Mouse (Mus musculus): ENCODE measurements around the gene Patz1.

GRCm38 (mm10) chr11:3269241-3269640 lies 19.4 kb upstream of the Patz1 start:
- no peak for TF ChIP-seq CTCF (IDR thresholded peaks at IDR 0.05; ENCODE audit: control insufficient read depth, insufficient read depth, insufficient read length)
- no peak for TF ChIP-seq MAX (IDR thresholded peaks at IDR 0.05)

Data from C2C12 (cell line).